In the genomic region with DNA sequence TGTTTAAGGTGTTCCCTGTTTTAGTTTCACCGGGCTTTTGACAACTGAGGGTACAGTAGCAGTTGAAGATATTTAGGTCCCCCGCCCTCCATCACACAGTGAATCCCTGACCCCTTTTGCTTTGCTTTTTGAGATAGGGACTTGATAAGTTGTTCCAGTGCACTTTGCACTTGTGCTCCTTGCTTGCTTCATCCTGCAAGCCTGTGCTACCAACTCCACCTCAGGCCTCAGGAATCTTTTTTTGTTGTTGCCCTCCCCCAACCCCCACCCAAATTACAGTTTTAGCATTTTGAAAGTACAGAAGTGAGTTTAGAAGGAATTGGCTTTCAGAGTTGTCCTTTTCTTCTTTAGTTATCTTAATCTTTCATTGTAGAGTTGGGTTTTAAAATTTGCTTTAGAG, we compare ENCODE assay signal across 1 mouse cellular context.
A peak's percentile ranks its signal among the peaks of the same experiment; 100 is the strongest.
TF ChIP-seq lines count a peak whose summit lies in the region.

No protein-coding gene starts in this region.

TF ChIP-seq in CH12.LX, 34 proteins besides CTCF, POLR2A, EP300 and RAD21:
- 0 out of 2 replicates have a peak, but pooled peaks have one; percentile 27 for TF ChIP-seq IRF4 (IDR thresholded peaks at IDR 0.05; ENCODE audit: low read depth, low read length)
- peak; percentile 21; the same call in 1 of the 2 replicates for TF ChIP-seq ZNF384 (IDR thresholded peaks at IDR 0.05; ENCODE audit: low read depth, low read length)
- no peak for TF ChIP-seq HCFC1 (IDR thresholded peaks at IDR 0.05; ENCODE audit: low read depth, low read length)
- TF ChIP-seq CHD2 (IDR thresholded peaks at IDR 0.05; ENCODE audit: low read length): peak; percentile 68
- 0 out of 2 replicates have a peak, but pooled peaks have one; percentile 12 for TF ChIP-seq MEF2A (IDR thresholded peaks at IDR 0.05; ENCODE audit: borderline replicate concordance, low read depth, low read length)
- TF ChIP-seq BHLHE40 (IDR thresholded peaks at IDR 0.05; ENCODE audit: low read depth, low read length): no peak
- no peak for TF ChIP-seq USF1 (IDR thresholded peaks at IDR 0.05; ENCODE audit: low read depth, low read length)
- TF ChIP-seq MYC (IDR thresholded peaks at IDR 0.05; ENCODE audit: low read depth, low read length): no peak
- TF ChIP-seq ELF1 (IDR thresholded peaks at IDR 0.05; ENCODE audit: low read depth, low read length): no peak
- no peak for TF ChIP-seq ZC3H11A (IDR thresholded peaks at IDR 0.05; ENCODE audit: low read depth, low read length)
- no peak for TF ChIP-seq E2F4 (IDR thresholded peaks at IDR 0.05; ENCODE audit: insufficient replicate concordance, low read depth, low read length)
